Mouse (Mus musculus): ENCODE results near the gene Dnajc12. TPM values are rescaled to one million over a fixed set of nuclear protein-coding genes. Genes with fewer than 3 reads are reported as not detected.
"Not testable (repeated sequence)": the region's sequence is repeated elsewhere in the genome, so short reads cannot be mapped to it uniquely, and the experiment has no call there.

The Dnajc12 gene
- polyA plus RNA-seq, 1 experiment: 9.3 TPM

DNA sequence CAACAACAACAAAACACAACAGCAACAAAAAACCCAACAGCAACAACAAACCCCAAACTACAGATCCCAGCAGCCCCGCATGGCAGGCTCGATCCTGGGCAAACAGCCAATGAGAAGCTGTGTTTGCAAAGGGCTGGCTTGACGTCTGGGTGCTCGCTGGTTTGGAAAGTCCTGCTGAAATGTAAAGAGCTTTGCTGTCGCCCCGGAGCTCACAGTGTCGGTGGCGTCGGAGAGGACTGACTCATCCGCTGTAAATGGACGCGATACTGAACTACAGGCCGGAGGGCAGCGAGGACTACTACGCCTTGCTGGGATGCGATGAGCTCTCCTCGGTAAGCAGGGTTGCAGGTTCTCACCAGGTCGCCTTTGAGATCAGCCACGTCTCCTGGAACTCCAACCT, 4.2 kb downstream of the Dnajc12 start:
- Histone ChIP-seq H3K4me1 (ENCODE audit: control insufficient read depth, insufficient read depth, low read length) (peaks cover 9% of the 10 kb centered on the region), H3K27ac (ENCODE audit: insufficient read depth, low read depth, low read length) (0 out of 2 replicates have a peak overlapping the region, but pooled peaks have one; percentile 15), H3K4me3 (ENCODE audit: insufficient read depth, low read length) (peak overlapping the region; percentile 73)
- no peak for TF ChIP-seq CTCF (IDR thresholded peaks at IDR 0.05; ENCODE audit: low read depth, low read length)
- no peak for TF ChIP-seq POLR2A (IDR thresholded peaks at IDR 0.05; ENCODE audit: borderline replicate concordance, low read depth, low read length)

GRCm38 (mm10) chr10:63386991-63387390, 4.7 kb downstream of the Dnajc12 start:
- TF ChIP-seq CTCF (IDR thresholded peaks at IDR 0.05; ENCODE audit: low read depth, low read length) (no peak), POLR2A (IDR thresholded peaks at IDR 0.05; ENCODE audit: borderline replicate concordance, low read depth, low read length) (no peak)
- Histone ChIP-seq H3K4me3 (ENCODE audit: insufficient read depth, low read length) (peak overlapping the region; percentile 73), H3K27ac (ENCODE audit: insufficient read depth, low read depth, low read length) (no peak overlapping the region), H3K4me1 (ENCODE audit: control insufficient read depth, insufficient read depth, low read length) (peaks cover 4% of the 10 kb centered on the region; the same call in 1 of the 2 replicates)

DNA sequence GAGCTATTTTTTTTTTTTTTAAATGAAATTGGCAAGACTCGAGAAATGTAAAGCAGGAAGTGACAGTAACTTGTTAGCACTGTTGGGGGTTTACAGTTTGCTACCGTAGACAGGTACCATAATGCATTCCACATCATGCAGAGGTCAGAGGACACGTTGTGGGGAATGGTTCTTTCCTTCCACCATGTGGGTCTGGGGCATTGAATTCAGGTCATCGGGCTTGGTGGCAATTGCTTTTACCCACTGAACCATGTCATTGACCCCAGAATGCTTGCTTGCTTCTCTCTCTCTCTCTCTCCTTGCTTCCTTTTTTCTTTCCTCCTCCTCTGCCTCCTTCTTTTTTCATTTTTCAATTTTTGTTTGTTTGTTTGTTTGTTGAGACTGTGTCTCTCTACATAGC, 6.7 kb downstream of the Dnajc12 start:
- no peak overlapping the region for H3K27ac ChIP-seq (ENCODE audit: insufficient read depth, low read depth, low read length)
- TF ChIP-seq POLR2A (IDR thresholded peaks at IDR 0.05; ENCODE audit: borderline replicate concordance, low read depth, low read length) (no peak), CTCF (IDR thresholded peaks at IDR 0.05; ENCODE audit: low read depth, low read length) (no peak)
- no peaks in the 10 kb centered on the region for H3K4me1 ChIP-seq (ENCODE audit: control insufficient read depth, insufficient read depth, low read length)
- no peak overlapping the region for H3K4me3 ChIP-seq (ENCODE audit: insufficient read depth, low read length)

DNA sequence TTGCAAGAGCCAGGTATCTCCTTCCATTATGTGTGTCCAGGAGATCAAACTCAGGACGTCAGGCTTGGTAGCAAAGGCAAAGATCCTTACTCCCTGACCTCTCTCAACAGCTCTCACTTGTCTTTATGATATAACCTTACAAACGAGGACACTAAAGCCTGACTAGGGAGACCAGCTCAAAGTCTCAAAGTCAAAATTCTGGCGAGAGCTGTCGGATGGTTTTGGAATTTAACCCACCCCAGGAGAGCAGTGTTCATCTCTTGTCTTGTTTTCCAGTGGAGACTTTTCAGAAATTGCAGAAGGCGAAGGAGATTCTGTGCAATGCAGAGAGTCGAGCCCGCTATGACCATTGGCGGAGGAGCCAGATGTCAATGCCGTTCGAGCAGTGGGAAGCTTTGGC, 14.7 kb downstream of the Dnajc12 start:
- no peak overlapping the region for H3K27ac ChIP-seq (ENCODE audit: insufficient read depth, low read depth, low read length)
- no peak overlapping the region for H3K4me3 ChIP-seq (ENCODE audit: insufficient read depth, low read length)
- no peak for TF ChIP-seq CTCF (IDR thresholded peaks at IDR 0.05; ENCODE audit: low read depth, low read length)
- TF ChIP-seq POLR2A (IDR thresholded peaks at IDR 0.05; ENCODE audit: borderline replicate concordance, low read depth, low read length): no peak
- no peaks in the 10 kb centered on the region for H3K4me1 ChIP-seq (ENCODE audit: control insufficient read depth, insufficient read depth, low read length)

DNA sequence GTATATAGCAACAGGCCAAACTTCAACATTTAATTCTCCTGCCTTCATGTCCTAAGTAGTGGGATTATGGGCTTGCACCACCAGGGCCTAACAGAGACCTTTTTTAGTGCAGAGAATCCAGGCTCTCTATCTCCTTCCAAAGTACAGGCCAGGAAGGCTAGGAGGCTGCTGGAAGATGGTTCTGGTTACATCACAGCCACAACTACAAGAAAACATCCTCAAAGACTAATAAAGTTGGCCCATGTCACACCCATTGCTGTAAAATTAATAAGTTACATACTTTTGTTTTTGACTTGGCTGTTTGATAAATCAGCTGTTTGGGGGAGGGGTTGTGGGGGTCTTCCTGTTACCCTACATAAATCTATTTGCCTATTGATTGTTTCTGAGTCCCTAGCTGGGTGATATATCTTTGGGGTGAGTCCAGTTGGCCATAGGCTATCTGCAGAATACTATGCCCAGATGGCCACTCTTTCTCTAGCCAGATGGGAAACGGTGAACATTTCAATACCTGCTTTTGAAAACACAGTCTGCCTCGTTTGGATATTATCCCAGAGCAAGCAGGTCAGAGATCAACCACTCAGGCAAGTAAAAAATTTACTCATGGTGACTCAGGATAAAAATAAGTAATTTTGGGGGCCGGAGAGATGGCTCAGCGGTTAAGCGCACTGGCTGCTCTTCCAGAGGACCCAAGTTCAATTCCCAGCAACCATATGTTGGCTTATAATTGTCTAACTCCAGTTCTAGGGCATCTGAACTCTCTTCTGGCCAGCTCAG, 20.7 kb downstream of the Dnajc12 start:
- H3K4me1 ChIP-seq (ENCODE audit: control insufficient read depth, insufficient read depth, low read length): no peaks in the 10 kb centered on the region
- no peak overlapping the region for H3K27ac ChIP-seq (ENCODE audit: insufficient read depth, low read depth, low read length)
- no peak for TF ChIP-seq CTCF (IDR thresholded peaks at IDR 0.05; ENCODE audit: low read depth, low read length)
- no peak for TF ChIP-seq POLR2A (IDR thresholded peaks at IDR 0.05; ENCODE audit: borderline replicate concordance, low read depth, low read length)
- H3K4me3 ChIP-seq (ENCODE audit: insufficient read depth, low read length): no peak overlapping the region

DNA sequence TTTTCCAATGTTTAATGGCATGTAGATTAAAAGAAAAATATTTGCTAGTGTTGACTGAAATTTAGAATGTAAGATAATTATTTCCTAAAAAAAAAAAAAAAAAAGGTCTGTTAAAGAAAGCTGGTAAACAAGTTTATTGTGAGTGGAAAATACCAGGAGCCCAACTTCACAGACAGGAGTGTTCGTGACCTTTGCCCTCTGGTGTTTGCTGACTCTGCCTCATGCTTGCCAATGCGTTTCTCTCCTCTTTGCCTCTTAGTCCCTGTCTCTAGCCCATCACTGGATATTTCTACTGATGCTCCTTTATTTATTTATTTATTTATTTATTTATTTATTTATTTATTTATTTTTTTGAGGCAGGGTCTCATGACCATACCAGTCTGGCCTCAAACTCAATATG, 21.4 kb downstream of the Dnajc12 start:
- Histone ChIP-seq H3K4me1 (ENCODE audit: control insufficient read depth, insufficient read depth, low read length) (no peaks in the 10 kb centered on the region), H3K4me3 (ENCODE audit: insufficient read depth, low read length) (no peak overlapping the region), H3K27ac (ENCODE audit: insufficient read depth, low read depth, low read length) (no peak overlapping the region)
- TF ChIP-seq POLR2A (IDR thresholded peaks at IDR 0.05; ENCODE audit: borderline replicate concordance, low read depth, low read length) (no peak), CTCF (IDR thresholded peaks at IDR 0.05; ENCODE audit: low read depth, low read length) (no peak)

- H3K27ac ChIP-seq (ENCODE audit: insufficient read depth, low read depth, low read length): no peak overlapping the region
- no peak for TF ChIP-seq CTCF (IDR thresholded peaks at IDR 0.05; ENCODE audit: low read depth, low read length)
- TF ChIP-seq POLR2A (IDR thresholded peaks at IDR 0.05; ENCODE audit: borderline replicate concordance, low read depth, low read length): no peak
- no peaks in the 10 kb centered on the region for H3K4me1 ChIP-seq (ENCODE audit: control insufficient read depth, insufficient read depth, low read length)
- no peak overlapping the region for H3K4me3 ChIP-seq (ENCODE audit: insufficient read depth, low read length)
Measured at GRCm38 (mm10) chr10:63410162-63410956, 28.1 kb downstream of the Dnajc12 start.

GRCm38 (mm10) chr10:63411674-63412073, 29.4 kb downstream of the Dnajc12 start:
- H3K27ac ChIP-seq (ENCODE audit: insufficient read depth, low read depth, low read length); H3K4me1 ChIP-seq (ENCODE audit: control insufficient read depth, insufficient read depth, low read length): not testable (repeated sequence)

GRCm38 (mm10) chr10:63412756-63413155, 30.5 kb downstream of the Dnajc12 start:
- no peak overlapping the region for H3K27ac ChIP-seq (ENCODE audit: insufficient read depth, low read depth, low read length)
- peaks cover 12% of the 10 kb centered on the region for H3K4me1 ChIP-seq (ENCODE audit: control insufficient read depth, insufficient read depth, low read length)
- H3K4me3 ChIP-seq (ENCODE audit: insufficient read depth, low read length): no peak overlapping the region
- TF ChIP-seq CTCF (IDR thresholded peaks at IDR 0.05; ENCODE audit: low read depth, low read length): no peak
- TF ChIP-seq POLR2A (IDR thresholded peaks at IDR 0.05; ENCODE audit: borderline replicate concordance, low read depth, low read length): no peak

More at GRCm38 (mm10) chr10:63411674-63412073, 29.4 kb downstream of the Dnajc12 start:
- not testable (repeated sequence) for H3K4me3 ChIP-seq (ENCODE audit: insufficient read depth, low read length)

DNA sequence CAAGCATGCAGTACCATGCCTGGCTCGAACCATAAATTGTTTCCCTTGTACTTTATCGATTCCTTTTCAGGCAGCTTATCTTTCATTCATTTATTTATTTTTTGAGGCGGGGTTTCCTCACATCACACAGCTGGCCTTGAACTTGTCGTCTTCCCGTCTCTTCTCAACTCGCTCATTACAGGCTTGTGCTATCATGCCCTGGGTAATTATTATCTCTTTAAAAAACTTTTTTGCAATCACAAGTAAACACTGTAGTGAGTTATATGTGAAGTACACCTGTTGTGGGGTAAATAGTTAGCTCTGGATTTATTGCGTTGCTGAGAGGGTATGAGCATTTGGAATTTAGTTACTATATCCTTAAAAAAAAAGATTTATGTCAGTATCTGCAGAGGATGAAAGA, 33.0 kb downstream of the Dnajc12 start:
- no peak overlapping the region for H3K4me3 ChIP-seq (ENCODE audit: insufficient read depth, low read length)
- peaks cover 12% of the 10 kb centered on the region for H3K4me1 ChIP-seq (ENCODE audit: control insufficient read depth, insufficient read depth, low read length)
- TF ChIP-seq CTCF (IDR thresholded peaks at IDR 0.05; ENCODE audit: low read depth, low read length) (no peak), POLR2A (IDR thresholded peaks at IDR 0.05; ENCODE audit: borderline replicate concordance, low read depth, low read length) (no peak)
- H3K27ac ChIP-seq (ENCODE audit: insufficient read depth, low read depth, low read length): no peak overlapping the region

Data from bone marrow macrophage, adult 2 months (primary cell).